In the genomic region with DNA sequence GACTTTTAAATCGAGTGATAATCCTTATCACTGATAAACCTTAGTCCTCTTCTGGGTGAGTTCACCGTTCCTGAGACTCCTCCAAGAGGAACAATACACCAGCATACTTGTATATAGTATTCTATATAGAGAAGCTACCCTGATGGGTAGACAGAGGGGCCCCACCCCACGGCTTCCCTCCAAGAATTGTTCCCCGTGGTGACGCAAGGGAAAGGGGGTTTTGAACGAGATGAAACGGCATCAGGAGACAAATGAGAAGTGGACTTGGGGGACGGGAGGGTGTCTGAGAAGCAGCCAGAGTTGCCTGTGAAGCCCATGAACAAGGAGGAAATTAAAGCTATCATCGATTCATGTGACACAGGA, we compare ENCODE assay signal across 9 mouse cellular contexts. TPM values are rescaled to one million over a fixed set of nuclear protein-coding genes. Genes with fewer than 3 reads are reported as not detected.
DNase-seq lines count a peak whose midpoint lies in the region; ATAC-seq and TF ChIP-seq lines count a peak whose summit lies in the region.
"Had no signal": no experiment of that assay in that cellular context is flagged by ENCODE, and none has a peak within 500 bp of the region (broad histone marks: within the 10 kb centered on the region; RNA-seq: fewer than 3 reads in every experiment).

No protein-coding gene starts in this region.

- DNase-seq in layer of hippocampus, adult 2 months (ENCODE audit: low spot score in 2 of 2) = no peak
- DNase-seq in layer of hippocampus, postnatal 10 days (ENCODE audit: low spot score in 2 of 2) = no peak
- DNase-seq in forebrain, embryonic 14.5 days (ENCODE audit: low spot score) = no peak
- no peak for DNase-seq in limb, embryonic 10.5 days (ENCODE audit: low spot score)
- no peak for DNase-seq in layer of hippocampus, adult 9-11 months
- DNase-seq in urinary bladder, postnatal 4 days (ENCODE audit: low spot score in 2 of 2) = no peak

- TF ChIP-seq CTCF in layer of hippocampus, adult 2 months (conservative IDR thresholded peaks at IDR 0.05) = no peak

- ATAC-seq in activated CD4-positive, CD25-positive, alpha-beta regulatory T cell, adult 4 months = peak; percentile 58
- peak; percentile 60 for ATAC-seq in forebrain, embryonic 14.5 days
- peak; percentile 80 for ATAC-seq in midbrain, embryonic 16.5 days

- H3K4me1 ChIP-seq in forebrain, embryonic 14.5 days (ENCODE audit: control insufficient read depth, insufficient read depth, low read length) = peaks cover 13% of the 10 kb centered on the region
- peaks cover 27% of the 10 kb centered on the region for H3K4me1 ChIP-seq in limb, embryonic 10.5 days
- peaks cover 16% of the 10 kb centered on the region for H3K4me1 ChIP-seq in midbrain, embryonic 16.5 days (ENCODE audit: control insufficient read depth, insufficient read depth, low read length)

- peak overlapping the region; percentile 96 for H3K27ac ChIP-seq in layer of hippocampus, adult 2 months
- no peak overlapping the region for H3K27ac ChIP-seq in forebrain, embryonic 14.5 days (ENCODE audit: low read depth, low read length)
- H3K27ac ChIP-seq in limb, embryonic 10.5 days = peak overlapping the region; percentile 96
- H3K27ac ChIP-seq in midbrain, embryonic 16.5 days (ENCODE audit: low read length) = peak overlapping the region; percentile 4; the same call in 1 of the 2 replicates

- H3K9me3 ChIP-seq in forebrain, embryonic 14.5 days (replicated peaks; ENCODE audit: control insufficient read depth, low read length) = no peaks in the 10 kb centered on the region
- no peaks in the 10 kb centered on the region for H3K9me3 ChIP-seq in limb, embryonic 10.5 days (replicated peaks)
- no peaks in the 10 kb centered on the region for H3K9me3 ChIP-seq in midbrain, embryonic 16.5 days (replicated peaks; ENCODE audit: control insufficient read depth, low read length, poor library complexity, severe bottlenecking)

- 12% methylated on average over 9 of the region's 9 CpGs for WGBS in forebrain, embryonic 14.5 days
- 12% methylated on average over 9 of the region's 9 CpGs for WGBS in limb, embryonic 10.5 days
- 11% methylated on average over 9 of the region's 9 CpGs for WGBS in midbrain, embryonic 16.5 days

- peak overlapping the region; percentile 97 for H3K4me3 ChIP-seq in layer of hippocampus, adult 2 months
- H3K4me3 ChIP-seq in forebrain, embryonic 14.5 days (ENCODE audit: low read depth, low read length) = peak overlapping the region; percentile 95
- H3K4me3 ChIP-seq in limb, embryonic 10.5 days = peak overlapping the region; percentile 95
- peak overlapping the region; percentile 96 for H3K4me3 ChIP-seq in midbrain, embryonic 16.5 days (ENCODE audit: low read depth, low read length)

- peak overlapping the region; percentile 98 for H3K9ac ChIP-seq in forebrain, embryonic 14.5 days (ENCODE audit: low read length)
- peak overlapping the region; percentile 96; the same call in 1 of the 2 replicates for H3K9ac ChIP-seq in midbrain, embryonic 16.5 days (ENCODE audit: low read depth, low read length)

- peaks cover 5% of the 10 kb centered on the region for H3K36me3 ChIP-seq in forebrain, embryonic 14.5 days (ENCODE audit: control insufficient read depth, insufficient read depth, low read length)
- H3K36me3 ChIP-seq in limb, embryonic 10.5 days = peaks cover 15% of the 10 kb centered on the region
- H3K36me3 ChIP-seq in midbrain, embryonic 16.5 days (ENCODE audit: control insufficient read depth, insufficient read depth, low read length) = 0 out of 2 replicates have a peak, but pooled peaks cover 5% of the 10 kb centered on the region

- H3K4me2 ChIP-seq in forebrain, embryonic 14.5 days (ENCODE audit: low read length) = peak overlapping the region; percentile 63
- H3K4me2 ChIP-seq in midbrain, embryonic 16.5 days (ENCODE audit: low read length) = peak overlapping the region; percentile 63

- peaks cover under 1% of the 10 kb centered on the region for H3K27me3 ChIP-seq in forebrain, embryonic 14.5 days (replicated peaks; ENCODE audit: control insufficient read depth, insufficient read depth, low read length)
- H3K27me3 ChIP-seq in limb, embryonic 10.5 days (ENCODE audit: low read depth, poor library complexity, severe bottlenecking) = peaks cover 29% of the 10 kb centered on the region
- peaks cover 8% of the 10 kb centered on the region for H3K27me3 ChIP-seq in midbrain, embryonic 16.5 days (ENCODE audit: control insufficient read depth, insufficient read depth, low read depth, low read length)

RNA-seq across cellular contexts. Expression of gene Car7, which starts 0.3 kb away (rescaled TPM):
- total RNA-seq in layer of hippocampus, adult 2 months (2021) = 10 to 100 TPM; 19.3 to 19.7 TPM
- 10 to 100 TPM; 13.5 to 18.2 TPM for total RNA-seq in layer of hippocampus, postnatal 10 days (2021)
- polyA plus RNA-seq in activated CD4-positive, CD25-positive, alpha-beta regulatory T cell, adult 4 months (2017; shearing (Covaris generic)) = 1 to 10 TPM; 3.0 to 4.4 TPM
- polyA plus RNA-seq in forebrain, embryonic 14.5 days (2014; fragmentation: Nextera tagmentation; extraction: Ambion mirVana) = 1.1 and 1.2 TPM in 2 replicates
- polyA plus RNA-seq in limb, embryonic 10.5 days (2016; fragmentation: Nextera tagmentation; extraction: Ambion mirVana) = 0.85 and 1.1 TPM in 2 replicates
- polyA plus RNA-seq in midbrain, embryonic 16.5 days (2015; fragmentation: Nextera tagmentation; extraction: Ambion mirVana) = 3.5 and 4.6 TPM in 2 replicates

RNA-seq across cellular contexts. Expression of gene Nae1, which starts 0.3 kb away (rescaled TPM):
- 10 to 100 TPM; 44.5 to 46.3 TPM for total RNA-seq in layer of hippocampus, adult 2 months (2021)
- 10 to 100 TPM; 49.9 to 52.4 TPM for total RNA-seq in layer of hippocampus, postnatal 10 days (2021)
- polyA plus RNA-seq in activated CD4-positive, CD25-positive, alpha-beta regulatory T cell, adult 4 months (2017; shearing (Covaris generic)) = 10 to 100 TPM; 87.9 to 93.4 TPM
- polyA plus RNA-seq in forebrain, embryonic 14.5 days (2014; fragmentation: Nextera tagmentation; extraction: Ambion mirVana) = 130 and 135 TPM in 2 replicates
- 121 and 131 TPM in 2 replicates for polyA plus RNA-seq in limb, embryonic 10.5 days (2016; fragmentation: Nextera tagmentation; extraction: Ambion mirVana)
- 106 and 110 TPM in 2 replicates for polyA plus RNA-seq in midbrain, embryonic 16.5 days (2015; fragmentation: Nextera tagmentation; extraction: Ambion mirVana)

RNA-seq across cellular contexts. Expression of gene Terb1, which starts 25.1 kb away (rescaled TPM):
- total RNA-seq in layer of hippocampus, adult 2 months (2021) = 1 to 10 TPM in 1 of 2 experiments, under 1 TPM in 1; 0.76 to 1.0 TPM
- total RNA-seq in layer of hippocampus, postnatal 10 days (2021) = under 1 TPM; 0.54 to 0.96 TPM
- under 1 TPM in 1 of 2 experiments, not detected in 1; 0.16 TPM for polyA plus RNA-seq in activated CD4-positive, CD25-positive, alpha-beta regulatory T cell, adult 4 months (2017; shearing (Covaris generic))
- polyA plus RNA-seq in forebrain, embryonic 14.5 days (2014; fragmentation: Nextera tagmentation; extraction: Ambion mirVana) = 0.12 and 0.15 TPM in 2 replicates
- 0.15 and 0.21 TPM in 2 replicates for polyA plus RNA-seq in limb, embryonic 10.5 days (2016; fragmentation: Nextera tagmentation; extraction: Ambion mirVana)
- polyA plus RNA-seq in midbrain, embryonic 16.5 days (2015; fragmentation: Nextera tagmentation; extraction: Ambion mirVana) = 0.70 and 0.81 TPM in 2 replicates
- total RNA-seq: adrenal gland, postnatal 36 days had no signal

RNA-seq across cellular contexts. Expression of gene Pdp2, which starts 56.5 kb away (rescaled TPM):
- 1 to 10 TPM; 8.7 to 9.1 TPM for total RNA-seq in layer of hippocampus, adult 2 months (2021)
- total RNA-seq in layer of hippocampus, postnatal 10 days (2021) = 1 to 10 TPM; 9.0 to 9.2 TPM
- 10 to 100 TPM; 17.1 to 18.9 TPM for polyA plus RNA-seq in activated CD4-positive, CD25-positive, alpha-beta regulatory T cell, adult 4 months (2017; shearing (Covaris generic))
- 11.9 and 14.2 TPM in 2 replicates for polyA plus RNA-seq in forebrain, embryonic 14.5 days (2014; fragmentation: Nextera tagmentation; extraction: Ambion mirVana)
- 14.5 and 14.8 TPM in 2 replicates for polyA plus RNA-seq in limb, embryonic 10.5 days (2016; fragmentation: Nextera tagmentation; extraction: Ambion mirVana)
- polyA plus RNA-seq in midbrain, embryonic 16.5 days (2015; fragmentation: Nextera tagmentation; extraction: Ambion mirVana) = 23.5 and 25.7 TPM in 2 replicates
